Mouse (Mus musculus) stomach, embryonic 15.5 days (tissue): ENCODE measurements around the gene Rbsn. TPM values are rescaled to one million over a fixed set of nuclear protein-coding genes. Genes with fewer than 3 reads are reported as not detected.

Experiments used
- ATAC-seq: fragments of 200-750 bp; cut with Nextera tagmentation; 2 replicates; pipeline ENCODE4 v1.8.0; 2017; ENCODE audit warnings: low read depth, moderate number of reproducible peaks, moderate TSS enrichment; ENCODE audit not compliant: insufficient read depth, low FRiP score
- H3K27ac ChIP-seq: fragments of 300-500 bp; sonication (generic); 2 replicates; pipeline ENCODE4 v1.5.1; 2015; ENCODE audit warnings: mild to moderate bottlenecking, inconsistent platforms
- H3K27me3 ChIP-seq: fragments of 300-500 bp; sonication (generic); replicated peaks from 2 replicates; pipeline ENCODE4 v1.6.1; 2015; ENCODE audit warnings: inconsistent platforms
- H3K36me3 ChIP-seq: fragments of 300-500 bp; sonication (generic); 2 replicates; pipeline ENCODE4 v1.6.1; 2015; ENCODE audit warnings: inconsistent platforms
- H3K4me1 ChIP-seq: fragments of 300-500 bp; sonication (generic); 2 replicates; pipeline ENCODE4 v1.6.1; 2015; ENCODE audit warnings: inconsistent platforms
- H3K4me2 ChIP-seq: fragments of 300-500 bp; sonication (generic); 2 replicates; pipeline ENCODE4 v1.6.1; 2015; ENCODE audit warnings: mild to moderate bottlenecking, inconsistent platforms
- H3K4me3 ChIP-seq: fragments of 300-500 bp; sonication (generic); replicated peaks from 2 replicates; pipeline ENCODE4 v1.5.1; 2015; ENCODE audit warnings: inconsistent platforms
- H3K9ac ChIP-seq: fragments of 300-500 bp; sonication (generic); 2 replicates; pipeline ENCODE4 v1.6.1; 2015; ENCODE audit warnings: inconsistent platforms
- H3K9me3 ChIP-seq: fragments of 300-500 bp; sonication (generic); 2 replicates; pipeline ENCODE4 v1.6.1; 2016; ENCODE audit warnings: inconsistent platforms
- WGBS: fragments of 180-500 bp; shearing (Covaris S2); methylation state at CpG from one replicate; pipeline ENCODE4 v1.1.7; 2015; 5-methylcytosine and 5-hydroxymethylcytosine counted together
- polyA plus RNA-seq: library from polyadenylated mRNA; unstranded; fragments of >200 nt; fragmentation: Nextera tagmentation; extraction: Ambion mirVana; gene quantifications from 2 replicates; pipeline ENCODE4 v1.2.1, GENCODE M21; 2015

Rbsn gene
- polyA plus RNA-seq, 1 experiment from 2014 or later = 24.1 TPM

GRCm38 (mm10) chr6:92229586-92229985 lies 14.9 kb upstream of the Rbsn start:
- Histone ChIP-seq H3K36me3 (no peaks in the 10 kb centered on the region), H3K4me2 (no peak overlapping the region), H3K9ac (no peak overlapping the region), H3K27me3 (no peaks in the 10 kb centered on the region), H3K27ac (no peak overlapping the region), H3K4me3 (no peak overlapping the region), H3K9me3 (no peaks in the 10 kb centered on the region), H3K4me1 (no peaks in the 10 kb centered on the region)
- 90% methylated on average over 2 of the region's 2 CpGs for WGBS
- no peak for ATAC-seq

GRCm38 (mm10) chr6:92229103-92229502 lies 14.4 kb upstream of the Rbsn start:
- no peaks in the 10 kb centered on the region for H3K36me3 ChIP-seq
- ATAC-seq = no peak
- H3K9ac ChIP-seq = no peak overlapping the region
- no peak overlapping the region for H3K27ac ChIP-seq
- H3K4me1 ChIP-seq = no peaks in the 10 kb centered on the region
- H3K9me3 ChIP-seq = no peaks in the 10 kb centered on the region
- H3K27me3 ChIP-seq = no peaks in the 10 kb centered on the region
- H3K4me2 ChIP-seq = no peak overlapping the region
- H3K4me3 ChIP-seq = no peak overlapping the region

- 55% methylated on average over 1 of the region's 1 CpGs for WGBS
These were observed 10.3 kb upstream of the Rbsn start for GRCm38 (mm10) chr6:92224981-92225380.

GRCm38 (mm10) chr6:92222021-92222420 lies 7.3 kb upstream of the Rbsn start:
- ATAC-seq = no peak
- H3K4me3 ChIP-seq = no peak overlapping the region
- H3K9ac ChIP-seq = no peak overlapping the region
- no peaks in the 10 kb centered on the region for H3K4me1 ChIP-seq
- H3K27ac ChIP-seq = no peak overlapping the region
- H3K9me3 ChIP-seq = no peaks in the 10 kb centered on the region
- H3K4me2 ChIP-seq = no peak overlapping the region
- no peaks in the 10 kb centered on the region for H3K36me3 ChIP-seq
- H3K27me3 ChIP-seq = no peaks in the 10 kb centered on the region
- 77% methylated on average over 3 of the region's 3 CpGs for WGBS

More at GRCm38 (mm10) chr6:92224981-92225380, 10.3 kb upstream of the Rbsn start:
- H3K4me1 ChIP-seq = no peaks in the 10 kb centered on the region
- ATAC-seq = peak; percentile 53; the same call in 1 of the 2 replicates
- H3K36me3 ChIP-seq = no peaks in the 10 kb centered on the region
- H3K27ac ChIP-seq = no peak overlapping the region
- H3K9me3 ChIP-seq = no peaks in the 10 kb centered on the region
- no peaks in the 10 kb centered on the region for H3K27me3 ChIP-seq
- H3K9ac ChIP-seq = no peak overlapping the region
- no peak overlapping the region for H3K4me3 ChIP-seq
- no peak overlapping the region for H3K4me2 ChIP-seq

- Histone ChIP-seq H3K36me3 (no peaks in the 10 kb centered on the region), H3K27ac (no peak overlapping the region), H3K4me2 (no peak overlapping the region), H3K9ac (no peak overlapping the region), H3K9me3 (no peaks in the 10 kb centered on the region), H3K27me3 (no peaks in the 10 kb centered on the region), H3K4me3 (no peak overlapping the region), H3K4me1 (no peaks in the 10 kb centered on the region)
- WGBS = 66% methylated on average over 6 of the region's 6 CpGs
- no peak for ATAC-seq
These were observed 6.9 kb upstream of the Rbsn start for GRCm38 (mm10) chr6:92221604-92222003.

- no peaks in the 10 kb centered on the region for H3K9me3 ChIP-seq
- no peak overlapping the region for H3K27ac ChIP-seq
- no peak overlapping the region for H3K9ac ChIP-seq
- no peaks in the 10 kb centered on the region for H3K27me3 ChIP-seq
- H3K4me2 ChIP-seq = no peak overlapping the region
- no peaks in the 10 kb centered on the region for H3K36me3 ChIP-seq
- ATAC-seq = peak; percentile 28; the same call in 1 of the 2 replicates
- no peaks in the 10 kb centered on the region for H3K4me1 ChIP-seq
- no peak overlapping the region for H3K4me3 ChIP-seq
- 44% methylated on average over 3 of the region's 3 CpGs for WGBS
These were observed 4.7 kb upstream of the Rbsn start for GRCm38 (mm10) chr6:92219445-92219844.

GRCm38 (mm10) chr6:92214055-92214772 lies 511 bp downstream of the Rbsn start:
- Histone ChIP-seq H3K4me2 (peak overlapping the region; percentile 90), H3K9ac (peak overlapping the region; percentile 87), H3K36me3 (peaks cover 7% of the 10 kb centered on the region), H3K4me1 (peaks cover 4% of the 10 kb centered on the region), H3K9me3 (no peaks in the 10 kb centered on the region), H3K27me3 (no peaks in the 10 kb centered on the region), H3K27ac (peak overlapping the region; percentile 83), H3K4me3 (peak overlapping the region; percentile 99)
- peak; percentile 16; the same call in 1 of the 2 replicates for ATAC-seq
- under 1% methylated on average over 48 of the region's 48 CpGs for WGBS

- no peaks in the 10 kb centered on the region for H3K9me3 ChIP-seq
- no peak for ATAC-seq
- H3K36me3 ChIP-seq = peaks cover 36% of the 10 kb centered on the region; the same call in 1 of the 2 replicates
- H3K4me1 ChIP-seq = no peaks in the 10 kb centered on the region
- no peaks in the 10 kb centered on the region for H3K27me3 ChIP-seq
- WGBS = 91% methylated on average over 8 of the region's 8 CpGs
- H3K4me3 ChIP-seq = no peak overlapping the region
- no peak overlapping the region for H3K9ac ChIP-seq
- H3K4me2 ChIP-seq = no peak overlapping the region
- no peak overlapping the region for H3K27ac ChIP-seq
These were observed 15.3 kb downstream of the Rbsn start for GRCm38 (mm10) chr6:92199414-92199813.

GRCm38 (mm10) chr6:92184178-92184577 lies 30.5 kb downstream of the Rbsn start:
- H3K9me3 ChIP-seq = no peaks in the 10 kb centered on the region
- H3K4me3 ChIP-seq = peak overlapping the region; percentile 77
- ATAC-seq = peak; percentile 45
- H3K36me3 ChIP-seq = peaks cover 15% of the 10 kb centered on the region
- no peak overlapping the region for H3K9ac ChIP-seq
- H3K27ac ChIP-seq = no peak overlapping the region
- H3K4me2 ChIP-seq = peak overlapping the region; percentile 65
- 7% methylated on average over 10 of the region's 10 CpGs for WGBS
- 0 out of 2 replicates have a peak, but pooled peaks cover 7% of the 10 kb centered on the region for H3K4me1 ChIP-seq
- no peaks in the 10 kb centered on the region for H3K27me3 ChIP-seq

GRCm38 (mm10) chr6:92183621-92184131 lies 31.0 kb downstream of the Rbsn start, which contains the start of gene Mrps25:
Gene Mrps25 (minus strand): TSS chr6:92184033.
- under 1% methylated on average over 42 of the region's 42 CpGs for WGBS
- ATAC-seq = peak; percentile 94

GRCm38 (mm10) chr6:92176450-92176849 lies 38.3 kb downstream of the Rbsn start:
- H3K4me2 ChIP-seq = no peak overlapping the region
- H3K9ac ChIP-seq = no peak overlapping the region
- H3K27ac ChIP-seq = no peak overlapping the region
- peaks cover 44% of the 10 kb centered on the region for H3K36me3 ChIP-seq
- no peak for ATAC-seq
- H3K4me3 ChIP-seq = no peak overlapping the region
- no peaks in the 10 kb centered on the region for H3K27me3 ChIP-seq
- no peaks in the 10 kb centered on the region for H3K4me1 ChIP-seq
- WGBS = 95% methylated on average over 1 of the region's 1 CpGs
- no peaks in the 10 kb centered on the region for H3K9me3 ChIP-seq

More at GRCm38 (mm10) chr6:92183621-92184131, 31.0 kb downstream of the Rbsn start, which contains the start of gene Mrps25:
- no peaks in the 10 kb centered on the region for H3K9me3 ChIP-seq
- 0 out of 2 replicates have a peak, but pooled peaks cover 11% of the 10 kb centered on the region for H3K36me3 ChIP-seq
- H3K4me1 ChIP-seq = 0 out of 2 replicates have a peak, but pooled peaks cover 7% of the 10 kb centered on the region
- peak within 1 kb of the TSS; percentile 77 for H3K4me3 ChIP-seq
- peak within 1 kb of the TSS; percentile 65 for H3K4me2 ChIP-seq
- H3K9ac ChIP-seq = peak within 1 kb of the TSS; percentile 87
- no peak within 1 kb of the TSS; the same call in 1 of the 2 replicates for H3K27ac ChIP-seq
- H3K27me3 ChIP-seq = no peaks in the 10 kb centered on the region

- no peak overlapping the region for H3K4me2 ChIP-seq
These were observed 52.0 kb downstream of the Rbsn start for GRCm38 (mm10) chr6:92162724-92163123.

More at GRCm38 (mm10) chr6:92162724-92163123, 52.0 kb downstream of the Rbsn start:
- H3K27ac ChIP-seq = no peak overlapping the region
- ATAC-seq = no peak
- H3K9me3 ChIP-seq = no peaks in the 10 kb centered on the region
- no peak overlapping the region for H3K4me3 ChIP-seq
- no peak overlapping the region for H3K9ac ChIP-seq
- H3K27me3 ChIP-seq = no peaks in the 10 kb centered on the region
- WGBS = 85% methylated on average over 1 of the region's 1 CpGs
- H3K4me1 ChIP-seq = no peaks in the 10 kb centered on the region
- H3K36me3 ChIP-seq = peaks cover 72% of the 10 kb centered on the region
